Mouse (Mus musculus) MEL (cell line): ENCODE results near the gene Mcat. TPM values are rescaled to one million over a fixed set of nuclear protein-coding genes. Genes with fewer than 3 reads are reported as not detected.
A peak's percentile ranks its signal among the peaks of the same experiment; 100 is the strongest.

ENCODE experiments used
- DNase-seq: peaks from one replicate; pipeline ENCODE4 v3.0.0; 2011; ENCODE audit warnings: low read depth, low spot score
- H3K27ac ChIP-seq: 2 replicates; pipeline ENCODE4 v1.5.1; 2012; ENCODE audit warnings: low read depth, mild to moderate bottlenecking, control low read depth, low read length, moderate library complexity; ENCODE audit not compliant: control insufficient read depth
- H3K27me3 ChIP-seq, 2 experiments: fragments of 150-350 bp in 1 of 2; sonication (generic) in 1 of 2; 2 replicates each; pipeline ENCODE4 v1.6.1; 2012; ENCODE audit warnings: low read length in 2 of 2, mild to moderate bottlenecking in 2 of 2, improper control_type of control experiment in 1 of 2, moderate library complexity in 1 of 2; ENCODE audit not compliant: insufficient read depth in 2 of 2, control insufficient read depth in 1 of 2
- H3K36me3 ChIP-seq, 2 experiments: 2 replicates each; pipeline ENCODE4 v1.6.1; 2012 to 2014; ENCODE audit warnings: low read length in 2 of 2, improper control_type of control experiment in 1 of 2, inconsistent platforms in 1 of 2, mild to moderate bottlenecking in 1 of 2; ENCODE audit not compliant: insufficient read depth in 2 of 2, control insufficient read depth in 1 of 2
- H3K4me1 ChIP-seq, 2 experiments: fragments of 150-350 bp in 1 of 2; sonication (generic) in 1 of 2; 2 replicates each; pipeline ENCODE4 v1.6.1; 2012; ENCODE audit warnings: low read length in 2 of 2, improper control_type of control experiment in 1 of 2, mild to moderate bottlenecking in 1 of 2; ENCODE audit not compliant: insufficient read depth in 2 of 2, control insufficient read depth in 1 of 2
- H3K4me3 ChIP-seq, 2 experiments: fragments of 150-350 bp in 1 of 2; sonication (generic) in 1 of 2; 2 replicates each; pipeline ENCODE4 v1.5.1; 2012; ENCODE audit warnings: low read depth in 2 of 2, low read length in 2 of 2, mild to moderate bottlenecking in 2 of 2, moderate library complexity in 2 of 2, control low read depth in 1 of 2, improper control_type of control experiment in 1 of 2; ENCODE audit not compliant: control insufficient read depth in 1 of 2, insufficient read depth in 1 of 2
- H3K79me2 ChIP-seq: 2 replicates; pipeline ENCODE4 v1.6.1; 2012; ENCODE audit warnings: mild to moderate bottlenecking, low read length, moderate library complexity; ENCODE audit not compliant: control insufficient read depth, poor library complexity, insufficient read depth
- H3K9ac ChIP-seq: 2 replicates; pipeline ENCODE4 v1.6.1; 2012; ENCODE audit warnings: low read depth, mild to moderate bottlenecking, control low read depth, low read length, moderate library complexity; ENCODE audit not compliant: control insufficient read depth, poor library complexity, severe bottlenecking
- H3K9me3 ChIP-seq: fragments of 150-350 bp; sonication (generic); replicated peaks from 2 replicates; pipeline ENCODE4 v1.6.1; 2012; ENCODE audit warnings: mild to moderate bottlenecking, low read length, improper control_type of control experiment, moderate library complexity; ENCODE audit not compliant: insufficient read depth
- BHLHE40 ChIP-seq: IDR thresholded peaks from 2 replicates; pipeline ENCODE4 v1.6.1; 2012; ENCODE audit warnings: low read depth, mild to moderate bottlenecking, inconsistent platforms, low read length, improper control_type of control experiment, borderline replicate concordance
- CHD1 ChIP-seq: IDR thresholded peaks from 2 replicates; pipeline ENCODE4 v1.6.1; 2012; ENCODE audit warnings: low read depth, mild to moderate bottlenecking, inconsistent platforms, low read length, improper control_type of control experiment
- CHD2 ChIP-seq: IDR thresholded peaks from 2 replicates; pipeline ENCODE4 v1.6.1; 2011; ENCODE audit warnings: low read length, improper control_type of control experiment
- CTCF ChIP-seq, 3 experiments: IDR thresholded peaks in 2 of 3; conservative IDR thresholded peaks in 1 of 3; 2 replicates each; pipeline ENCODE4 v1.5.1; 2011 to 2012; ENCODE audit warnings: low read length in 3 of 3, low read depth in 2 of 3, mild to moderate bottlenecking in 2 of 3, improper control_type of control experiment in 1 of 3, inconsistent platforms in 1 of 3, mixed read lengths in 1 of 3, moderate library complexity in 1 of 3; ENCODE audit not compliant: control insufficient read depth in 1 of 3, insufficient read depth in 1 of 3, poor library complexity in 1 of 3, severe bottlenecking in 1 of 3
- E2F4 ChIP-seq: IDR thresholded peaks from 2 replicates; pipeline ENCODE4 v1.6.1; 2011; ENCODE audit warnings: low read depth, low read length, improper control_type of control experiment, borderline replicate concordance
- ELF1 ChIP-seq: IDR thresholded peaks from 2 replicates; pipeline ENCODE4 v1.6.1; 2014; ENCODE audit warnings: low read depth, mild to moderate bottlenecking, inconsistent platforms, low read length, improper control_type of control experiment, moderate library complexity
- EP300 ChIP-seq, 2 experiments: IDR thresholded peaks; 2 replicates each; pipeline ENCODE4 v1.6.1; 2011; ENCODE audit warnings: improper control_type of control experiment in 2 of 2, low read length in 2 of 2, low read depth in 1 of 2, mild to moderate bottlenecking in 1 of 2
- ETS1 ChIP-seq: IDR thresholded peaks from 2 replicates; pipeline ENCODE4 v1.6.1; 2012; ENCODE audit warnings: low read depth, mild to moderate bottlenecking, inconsistent platforms, low read length, improper control_type of control experiment, moderate library complexity
- GABPA ChIP-seq: IDR thresholded peaks from 2 replicates; pipeline ENCODE4 v1.6.1; 2012; ENCODE audit warnings: low read depth, mild to moderate bottlenecking, inconsistent platforms, low read length, improper control_type of control experiment, moderate library complexity
- GATA1 ChIP-seq: IDR thresholded peaks from 2 replicates; pipeline ENCODE4 v1.6.1; 2011; ENCODE audit warnings: low read depth, low read length, improper control_type of control experiment
- HCFC1 ChIP-seq: IDR thresholded peaks from 2 replicates; pipeline ENCODE4 v1.6.1; 2012; ENCODE audit warnings: low read depth, mild to moderate bottlenecking, inconsistent platforms, low read length, improper control_type of control experiment, moderate library complexity
- JUND ChIP-seq: IDR thresholded peaks from 2 replicates; pipeline ENCODE4 v1.6.1; 2011; ENCODE audit warnings: low read depth, mild to moderate bottlenecking, improper control_type of control experiment, low read length
- MAFK ChIP-seq: IDR thresholded peaks from 2 replicates; pipeline ENCODE4 v1.6.1; 2011; ENCODE audit warnings: low read depth, mild to moderate bottlenecking, low read length, improper control_type of control experiment, borderline replicate concordance
- MAZ ChIP-seq: IDR thresholded peaks from 2 replicates; pipeline ENCODE4 v1.6.1; 2012; ENCODE audit warnings: low read depth, mild to moderate bottlenecking, inconsistent platforms, low read length, improper control_type of control experiment
- MEF2A ChIP-seq: IDR thresholded peaks from 2 replicates; pipeline ENCODE4 v1.6.1; 2014; ENCODE audit warnings: low read depth, mild to moderate bottlenecking, inconsistent platforms, low read length, improper control_type of control experiment; ENCODE audit not compliant: poor library complexity, insufficient replicate concordance, severe bottlenecking; ENCODE audit errors: extremely low read depth
- MXI1 ChIP-seq: IDR thresholded peaks from 2 replicates; pipeline ENCODE4 v1.6.1; 2011; ENCODE audit warnings: mild to moderate bottlenecking, low read depth, low read length, improper control_type of control experiment
- MYB ChIP-seq: IDR thresholded peaks from 2 replicates; pipeline ENCODE4 v1.6.1; 2011; ENCODE audit warnings: mild to moderate bottlenecking, low read depth, low read length, improper control_type of control experiment
- MYC ChIP-seq: IDR thresholded peaks from 2 replicates; pipeline ENCODE4 v1.6.1; 2011; ENCODE audit warnings: low read depth, mild to moderate bottlenecking, low read length, improper control_type of control experiment, moderate library complexity
- NELFE ChIP-seq: IDR thresholded peaks from 2 replicates; pipeline ENCODE4 v1.6.1; 2011; ENCODE audit warnings: low read depth, low read length, improper control_type of control experiment
- NRF1 ChIP-seq: IDR thresholded peaks from 2 replicates; pipeline ENCODE4 v1.6.1; 2014; ENCODE audit warnings: low read depth, mild to moderate bottlenecking, inconsistent platforms, low read length, improper control_type of control experiment, moderate library complexity; ENCODE audit not compliant: poor library complexity, insufficient read depth, severe bottlenecking
- POLR2A ChIP-seq, 2 experiments: IDR thresholded peaks; 2 replicates each; pipeline ENCODE4 v1.6.1; 2011 to 2012; ENCODE audit warnings: low read length in 2 of 2, mild to moderate bottlenecking in 2 of 2, control low read depth in 1 of 2, improper control_type of control experiment in 1 of 2, low read depth in 1 of 2, moderate library complexity in 1 of 2; ENCODE audit not compliant: control insufficient read depth in 1 of 2, insufficient read depth in 1 of 2, poor library complexity in 1 of 2
- POLR2AphosphoS2 ChIP-seq: IDR thresholded peaks from 2 replicates; pipeline ENCODE4 v1.6.1; 2011; ENCODE audit warnings: low read length, improper control_type of control experiment
- POLR2AphosphoS5 ChIP-seq: IDR thresholded peaks from 2 replicates; pipeline ENCODE4 v1.6.1; 2012; ENCODE audit warnings: low read depth, borderline replicate concordance, mild to moderate bottlenecking, inconsistent platforms, low read length, moderate library complexity, mixed read lengths
- RAD21 ChIP-seq: IDR thresholded peaks from 2 replicates; pipeline ENCODE4 v1.6.1; 2011; ENCODE audit warnings: mild to moderate bottlenecking, low read depth, low read length, improper control_type of control experiment
- RCOR1 ChIP-seq: IDR thresholded peaks from 2 replicates; pipeline ENCODE4 v1.6.1; 2012; ENCODE audit warnings: low read depth, mild to moderate bottlenecking, inconsistent platforms, low read length, improper control_type of control experiment
- SIN3A ChIP-seq: IDR thresholded peaks from 2 replicates; pipeline ENCODE4 v1.6.1; 2012; ENCODE audit warnings: low read length, improper control_type of control experiment, inconsistent platforms
- SMC3 ChIP-seq: IDR thresholded peaks from 2 replicates; pipeline ENCODE4 v1.6.1; 2011; ENCODE audit warnings: low read depth, low read length, improper control_type of control experiment
- TAL1 ChIP-seq: IDR thresholded peaks from 2 replicates; pipeline ENCODE4 v1.6.1; 2012; ENCODE audit warnings: mild to moderate bottlenecking, inconsistent platforms, low read length, moderate library complexity, mixed read lengths
- TBP ChIP-seq: IDR thresholded peaks from 2 replicates; pipeline ENCODE4 v1.8.0; 2011; ENCODE audit warnings: low read depth, low read length, improper control_type of control experiment
- TCF12 ChIP-seq: IDR thresholded peaks from 2 replicates; pipeline ENCODE4 v1.6.1; 2014; ENCODE audit warnings: low read depth, mild to moderate bottlenecking, inconsistent platforms, low read length, improper control_type of control experiment, moderate library complexity
- UBTF ChIP-seq: IDR thresholded peaks from 2 replicates; pipeline ENCODE4 v1.6.1; 2012; ENCODE audit warnings: low read depth, mild to moderate bottlenecking, inconsistent platforms, low read length, improper control_type of control experiment, moderate library complexity, borderline replicate concordance; ENCODE audit not compliant: insufficient read depth
- USF2 ChIP-seq, 2 experiments: IDR thresholded peaks; 2 replicates each; pipeline ENCODE4 v1.6.1; 2011 to 2012; ENCODE audit warnings: improper control_type of control experiment in 2 of 2, low read length in 2 of 2, borderline replicate concordance in 1 of 2, inconsistent platforms in 1 of 2, low read depth in 1 of 2, mild to moderate bottlenecking in 1 of 2; ENCODE audit not compliant: insufficient read depth in 1 of 2
- ZC3H11A ChIP-seq: IDR thresholded peaks from 2 replicates; pipeline ENCODE4 v1.6.1; 2012; ENCODE audit warnings: low read depth, mild to moderate bottlenecking, inconsistent platforms, low read length, improper control_type of control experiment
- ZKSCAN1 ChIP-seq: IDR thresholded peaks from 2 replicates; pipeline ENCODE4 v1.6.1; 2012; ENCODE audit warnings: low read depth, mild to moderate bottlenecking, inconsistent platforms, low read length, improper control_type of control experiment, moderate library complexity
- ZMIZ1 ChIP-seq: IDR thresholded peaks from 2 replicates; pipeline ENCODE4 v1.6.1; 2012; ENCODE audit warnings: low read depth, mild to moderate bottlenecking, inconsistent platforms, low read length, improper control_type of control experiment, moderate library complexity
- ZNF384 ChIP-seq: IDR thresholded peaks from 2 replicates; pipeline ENCODE4 v1.6.1; 2012; ENCODE audit warnings: low read depth, mild to moderate bottlenecking, inconsistent platforms, low read length, improper control_type of control experiment
- polyA plus RNA-seq, 2 experiments: library from polyadenylated mRNA; stranded (reverse) in 1 of 2; unstranded in 1 of 2; fragments of >175 nt in 1 of 2; fragments of >200 nt in 1 of 2; gene quantifications; 2 replicates each; pipeline versions ENCODE4 v1.2.1 to v1.2.4; 2012; ENCODE audit warnings: low replicate concordance in 2 of 2, low read depth in 1 of 2; ENCODE audit not compliant: insufficient read length in 2 of 2, insufficient read depth in 1 of 2, missing spikeins in 1 of 2
- total RNA-seq: library from RNA; depleted of rRNA; stranded (reverse); fragments of 300-350 nt; gene quantifications from 2 replicates; pipeline ENCODE4 v1.2.3, GENCODE M21; 2012

Mcat gene
- total and polyA plus RNA-seq, 3 experiments: 28.8 to 35.9 TPM; not detected in 1

- H3K27me3 ChIP-seq: no peaks in the 10 kb centered on the region
- peak; percentile 95 for DNase-seq
- peak overlapping the region; percentile 74 for H3K9ac ChIP-seq
- H3K36me3 ChIP-seq: peaks cover 0 to 13% of the 10 kb centered on the region in 2 experiments; a peak in 2 of 4 replicates
- peak overlapping the region; percentile 72 to 95 for H3K4me3 ChIP-seq
- H3K79me2 ChIP-seq: peaks cover 2% of the 10 kb centered on the region; the same call in 1 of the 2 replicates
- H3K4me1 ChIP-seq: peaks cover 9 to 31% of the 10 kb centered on the region in 2 experiments
- H3K9me3 ChIP-seq: no peaks in the 10 kb centered on the region
- peak overlapping the region; percentile 74 for H3K27ac ChIP-seq
- no peak for TF ChIP-seq ZNF384
- no peak for TF ChIP-seq GABPA
- TF ChIP-seq E2F4: no peak
- no peak for TF ChIP-seq BHLHE40
- TF ChIP-seq POLR2AphosphoS5: no peak
- TF ChIP-seq CHD2: no peak
- no peak for TF ChIP-seq NRF1
- TF ChIP-seq TBP: peak; percentile 56; the same call in 1 of the 2 replicates
- TF ChIP-seq ELF1: peak; percentile 61; the same call in 1 of the 2 replicates
- peak; percentile 84; the same call in 1 of the 2 replicates for TF ChIP-seq SIN3A
- peak; percentile 42 for TF ChIP-seq TCF12
- no peak for TF ChIP-seq CHD1
- peak; percentile 61; the same call in 1 of the 2 replicates for TF ChIP-seq ZMIZ1
- no peak for TF ChIP-seq GATA1
- TF ChIP-seq HCFC1: peak; percentile 69
- no peak for TF ChIP-seq SMC3
- peak; percentile 13; the same call in 1 of the 2 replicates for TF ChIP-seq MYC
- TF ChIP-seq MAZ: no peak
- TF ChIP-seq ETS1: no peak
- no peak for TF ChIP-seq MYB
- TF ChIP-seq RCOR1: no peak; the same call in 1 of the 2 replicates
- no peak for TF ChIP-seq CTCF (IDR thresholded peaks at IDR 0.05 in 2 of 3, conservative IDR thresholded peaks at IDR 0.05 in 1 of 3; ENCODE audit: control insufficient read depth in 1 of 3, insufficient read depth in 1 of 3, low read depth in 2 of 3, low read length in 3 of 3, poor library complexity in 1 of 3, severe bottlenecking in 1 of 3)
- TF ChIP-seq EP300 (IDR thresholded peaks at IDR 0.05; ENCODE audit: low read depth in 1 of 2, low read length in 2 of 2): no peak
- TF ChIP-seq ZC3H11A: no peak
- no peak for TF ChIP-seq MEF2A
- no peak for TF ChIP-seq UBTF
- TF ChIP-seq ZKSCAN1: no peak
- TF ChIP-seq NELFE: peak; percentile 57
- TF ChIP-seq MAFK: no peak
- TF ChIP-seq MXI1: no peak; the same call in 1 of the 2 replicates
- TF ChIP-seq JUND: no peak
- TF ChIP-seq POLR2AphosphoS2: no peak; the same call in 1 of the 2 replicates
- TF ChIP-seq TAL1: no peak
- no peak for TF ChIP-seq RAD21
- no peak for TF ChIP-seq USF2 (IDR thresholded peaks at IDR 0.05; ENCODE audit: borderline replicate concordance in 1 of 2, insufficient read depth in 1 of 2, low read depth in 1 of 2, low read length in 2 of 2)
- TF ChIP-seq POLR2A (IDR thresholded peaks at IDR 0.05; ENCODE audit: control insufficient read depth in 1 of 2, insufficient read depth in 1 of 2, low read depth in 1 of 2, low read length in 2 of 2, poor library complexity in 1 of 2): no peak; a peak in 1 of 4 replicates
Observed at GRCm38 (mm10) chr15:83562626-83563270, 839 bp downstream of the Mcat start.
